Mouse (Mus musculus): ENCODE results near the gene Hipk3.
A peak's percentile ranks its signal among the peaks of the same experiment; 100 is the strongest.

Hipk3 gene

DNA sequence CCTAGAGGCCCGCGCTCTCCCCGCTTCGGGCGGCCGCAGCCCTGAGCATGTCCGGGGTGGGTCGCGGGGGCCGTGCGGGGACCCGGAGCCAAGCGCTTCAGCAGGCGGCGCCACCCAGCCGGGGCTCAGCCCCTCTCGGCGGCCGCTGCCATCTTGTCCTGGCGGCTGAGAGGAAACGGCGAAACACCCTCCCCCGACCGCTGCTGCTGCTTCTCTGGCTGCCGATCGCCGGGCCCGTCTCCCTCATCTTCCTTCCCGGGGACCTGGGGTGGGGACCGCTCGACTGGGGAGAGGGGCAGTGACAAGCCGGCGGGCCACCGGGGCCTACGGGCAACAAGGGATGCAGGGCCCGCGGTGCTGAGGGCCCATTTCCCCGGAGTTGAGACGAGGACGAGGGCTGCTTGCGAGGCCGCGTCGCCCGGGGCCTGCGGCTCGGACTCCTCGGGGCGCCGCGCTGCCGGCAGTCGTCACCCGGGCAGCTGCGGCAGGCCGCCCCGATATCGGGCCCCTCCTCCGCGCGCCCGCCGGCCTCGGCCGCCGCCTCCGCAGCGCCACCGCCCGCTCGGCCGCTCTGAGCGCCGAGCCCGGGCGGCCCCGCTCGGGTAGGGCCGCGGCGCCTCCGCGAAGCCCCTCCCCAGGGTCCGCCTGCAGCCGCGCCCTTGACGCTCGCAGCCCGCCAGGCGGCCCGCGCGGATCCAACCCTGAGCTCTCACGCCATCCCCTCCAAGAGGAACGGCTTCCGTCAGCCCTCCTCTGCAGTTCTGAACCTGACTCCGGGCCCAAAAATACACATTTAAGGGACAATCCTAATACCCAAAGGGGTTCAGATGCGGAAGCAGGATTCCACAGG is at the start of gene Hipk3:
Gene Hipk3, minus strand, starts transcription at position 496 of the 850 bp plus-strand sequence.
- DNase-seq (ENCODE audit: low spot score) = peak; percentile 83

DNA sequence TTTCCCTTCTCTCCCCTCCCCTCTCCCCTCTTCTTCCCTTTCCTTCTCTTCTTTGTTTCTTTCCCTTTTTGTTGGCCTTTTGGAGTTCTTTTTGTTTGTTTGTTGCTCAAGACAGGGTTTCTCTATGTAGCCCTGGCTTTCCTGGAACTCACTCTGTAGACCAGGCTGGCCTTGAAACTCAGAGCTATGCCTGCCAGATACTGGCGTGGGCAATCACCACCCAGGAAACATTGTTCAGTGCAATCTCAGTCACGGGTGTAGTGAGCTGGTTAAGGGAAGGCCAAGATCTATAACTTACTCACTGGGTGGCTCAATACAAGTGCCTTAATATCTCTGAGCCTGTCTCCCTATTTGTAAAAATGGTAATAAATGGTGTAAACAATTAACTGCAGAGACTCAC is 46.0 kb upstream of the Hipk3 start:
- no peak for DNase-seq (ENCODE audit: low spot score)

DNA sequence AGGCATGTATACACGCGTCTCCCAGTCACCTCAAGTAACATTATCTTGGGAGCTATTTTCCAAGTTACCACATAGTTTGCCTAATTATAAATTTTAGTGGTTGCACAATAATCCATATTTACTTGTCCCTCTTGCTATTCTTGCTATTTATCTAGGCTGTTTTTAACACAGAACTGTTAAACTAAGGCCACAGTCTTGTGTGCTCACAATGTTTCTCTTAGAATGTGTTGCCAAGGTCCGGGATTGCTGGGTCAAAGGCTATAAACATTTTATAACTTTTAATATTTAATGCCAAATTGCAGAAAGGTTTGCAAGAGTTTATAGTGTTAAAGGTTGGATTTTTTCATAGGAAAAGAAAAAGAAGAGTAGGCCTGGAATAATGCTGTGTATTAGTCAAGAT is 40.5 kb upstream of the Hipk3 start:
- DNase-seq (ENCODE audit: low spot score) = no peak

DNA sequence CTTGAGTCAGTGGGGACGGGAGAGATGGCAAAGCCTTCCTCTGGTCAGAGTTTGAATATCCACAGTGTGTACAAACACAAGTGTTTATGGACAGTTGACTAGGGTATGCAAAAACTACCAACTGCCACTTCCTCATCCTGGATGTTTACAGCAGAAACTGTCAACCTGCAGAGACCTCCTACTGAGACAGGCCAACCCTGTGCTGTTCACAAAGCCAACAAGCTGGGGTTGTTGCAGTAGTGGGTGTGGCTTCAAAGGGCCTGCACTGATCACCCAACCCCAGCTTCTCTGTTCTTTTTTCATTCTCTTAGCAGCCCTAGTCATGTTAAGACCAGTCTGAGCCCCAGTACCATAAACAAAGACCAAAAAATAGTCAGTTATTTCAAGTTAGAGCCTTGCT is 38.3 kb upstream of the Hipk3 start:
- DNase-seq (ENCODE audit: low spot score) = no peak

DNA sequence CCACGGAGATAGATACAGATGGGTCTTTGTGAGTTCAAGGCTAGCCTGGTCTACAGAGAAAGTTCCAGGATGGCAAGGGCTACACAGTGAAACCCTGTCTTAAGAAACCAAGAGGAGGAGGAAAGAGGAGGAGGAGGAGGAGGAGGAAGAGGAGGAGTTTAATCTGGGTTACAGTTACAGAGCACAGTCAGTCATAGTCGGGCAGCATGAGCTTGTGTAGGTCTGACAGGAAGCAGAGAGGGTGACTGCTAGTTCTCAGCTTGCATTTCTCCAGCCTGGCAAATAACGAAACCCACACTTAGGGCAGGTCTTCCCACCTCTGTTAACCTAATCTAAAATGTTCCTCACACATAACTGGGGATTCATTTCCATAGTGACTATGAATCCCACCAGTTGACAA is 32.3 kb upstream of the Hipk3 start:
- no peak for DNase-seq (ENCODE audit: low spot score)

DNA sequence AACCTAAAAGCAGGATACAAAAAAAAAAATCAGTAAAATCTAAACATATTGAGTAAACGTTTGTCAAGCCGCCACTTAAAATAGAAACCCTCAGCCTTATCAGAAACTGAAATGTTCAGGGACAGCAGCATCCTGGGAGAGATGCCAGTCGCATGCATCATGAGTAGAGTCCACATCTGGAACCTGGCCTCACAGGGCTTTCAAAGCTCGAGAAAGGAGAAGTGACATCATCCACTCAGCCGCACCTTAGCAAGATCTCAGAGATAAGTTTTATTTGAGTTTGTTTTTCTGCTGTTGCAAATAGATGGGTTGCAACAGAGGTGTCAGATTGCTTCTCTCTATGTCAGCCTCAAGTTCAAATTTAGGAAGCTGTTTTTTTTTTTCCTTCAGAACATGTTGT is 31.3 kb upstream of the Hipk3 start:
- DNase-seq (ENCODE audit: low spot score) = no peak

DNA sequence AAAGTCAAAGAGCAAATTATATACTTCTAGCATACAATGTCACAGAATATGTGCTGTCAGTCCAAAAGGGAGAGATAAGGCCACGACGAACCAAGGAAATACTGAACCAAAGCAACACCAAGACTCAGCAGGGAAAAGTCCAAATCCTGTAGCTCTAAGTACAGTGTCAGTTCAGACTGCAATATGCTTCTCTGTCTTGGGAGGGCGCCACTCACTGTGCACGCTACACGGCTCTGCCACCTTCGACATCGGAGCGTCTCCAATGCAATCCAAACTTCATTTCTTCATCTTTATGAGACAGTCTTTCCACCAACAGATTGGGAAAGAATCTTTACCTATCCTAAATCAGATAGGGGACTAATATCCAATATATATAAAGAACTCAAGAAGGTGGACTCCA is 17.4 kb upstream of the Hipk3 start:
- DNase-seq (ENCODE audit: low spot score) = no peak

- DNase-seq (ENCODE audit: low spot score) = no peak
Observed at GRCm38 (mm10) chr2:104502388-104502787, 8.1 kb upstream of the Hipk3 start.

DNA sequence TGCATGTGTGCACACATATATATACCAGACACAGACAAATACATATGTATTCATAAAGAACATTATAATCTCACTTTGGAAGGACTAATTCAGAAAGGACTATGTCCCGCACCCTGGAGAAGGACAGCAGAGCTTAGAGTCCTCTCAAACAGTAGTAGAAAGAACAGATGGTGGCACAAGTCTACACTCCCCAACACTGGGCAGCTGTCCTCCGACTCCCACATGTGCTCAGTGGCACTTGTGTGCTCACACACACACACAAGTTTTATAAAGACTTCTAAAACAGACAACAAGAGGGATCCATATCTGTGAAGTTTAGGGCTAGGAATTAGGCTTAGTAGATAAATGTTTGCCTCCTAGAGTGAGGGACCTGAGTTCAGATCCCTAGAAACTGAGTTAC is 6.8 kb upstream of the Hipk3 start:
- no peak for DNase-seq (ENCODE audit: low spot score)

DNA sequence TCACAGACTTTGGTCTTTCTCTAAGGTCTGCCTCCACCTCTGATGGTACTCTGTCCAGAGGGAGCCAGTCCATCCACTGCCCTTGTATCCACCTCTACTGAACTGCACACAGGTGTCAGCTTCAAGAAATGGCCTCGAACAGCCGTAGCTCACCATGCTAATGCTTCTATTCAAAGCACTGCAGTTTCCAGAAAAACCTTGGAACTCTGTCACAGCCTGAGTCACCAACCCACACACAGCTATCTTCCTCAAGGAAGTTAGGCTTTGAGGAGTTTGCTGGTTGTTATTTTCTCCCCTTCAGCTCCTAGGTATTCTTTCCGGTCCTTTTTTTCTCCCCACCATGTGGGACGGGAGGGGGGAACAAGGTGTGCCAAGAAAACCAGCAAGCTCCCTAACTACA is 3.5 kb upstream of the Hipk3 start:
- DNase-seq (ENCODE audit: low spot score) = no peak

DNA sequence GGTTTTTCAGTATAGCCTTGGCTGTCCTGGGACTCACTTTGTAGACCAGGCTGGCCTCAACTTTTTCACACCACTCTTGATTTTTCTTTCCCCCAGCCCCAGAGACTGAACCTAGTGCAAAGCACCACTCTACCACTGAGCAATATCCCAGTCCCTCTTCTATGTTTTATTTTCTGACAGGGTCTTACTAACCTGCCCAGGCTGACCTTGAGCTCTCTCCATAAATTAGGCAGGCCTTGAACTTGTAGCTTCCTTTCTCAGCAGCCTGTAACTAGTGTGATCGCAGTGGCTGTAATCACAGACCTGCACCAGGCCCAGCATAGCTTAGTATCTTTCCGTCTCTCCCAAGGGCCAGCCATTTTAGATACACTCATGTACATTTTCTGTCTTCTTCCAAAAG is 3.0 kb upstream of the Hipk3 start:
- no peak for DNase-seq (ENCODE audit: low spot score)

GRCm38 (mm10) chr2:104496206-104496605 is 2.0 kb upstream of the Hipk3 start:
- no peak for DNase-seq (ENCODE audit: low spot score)

DNA sequence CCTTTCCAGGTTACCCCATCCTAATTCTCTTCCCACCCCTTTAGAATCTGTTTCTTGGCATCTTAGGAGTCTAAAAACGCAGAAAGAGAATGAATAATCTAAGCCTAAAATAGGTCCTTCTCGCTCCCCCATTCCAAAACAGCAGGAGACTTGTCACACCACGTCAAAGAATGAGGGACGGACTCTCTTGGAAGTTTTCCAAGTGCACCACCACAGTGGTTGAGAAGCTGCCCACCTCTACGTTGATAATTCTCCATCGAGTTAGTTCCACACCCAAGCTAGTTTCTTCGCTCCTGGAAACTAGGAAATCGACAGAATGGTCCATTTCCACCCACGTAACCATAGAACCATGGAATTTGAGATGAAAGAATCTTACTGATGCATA is 547 bp upstream of the Hipk3 start:
- no peak for DNase-seq (ENCODE audit: low spot score)

DNA sequence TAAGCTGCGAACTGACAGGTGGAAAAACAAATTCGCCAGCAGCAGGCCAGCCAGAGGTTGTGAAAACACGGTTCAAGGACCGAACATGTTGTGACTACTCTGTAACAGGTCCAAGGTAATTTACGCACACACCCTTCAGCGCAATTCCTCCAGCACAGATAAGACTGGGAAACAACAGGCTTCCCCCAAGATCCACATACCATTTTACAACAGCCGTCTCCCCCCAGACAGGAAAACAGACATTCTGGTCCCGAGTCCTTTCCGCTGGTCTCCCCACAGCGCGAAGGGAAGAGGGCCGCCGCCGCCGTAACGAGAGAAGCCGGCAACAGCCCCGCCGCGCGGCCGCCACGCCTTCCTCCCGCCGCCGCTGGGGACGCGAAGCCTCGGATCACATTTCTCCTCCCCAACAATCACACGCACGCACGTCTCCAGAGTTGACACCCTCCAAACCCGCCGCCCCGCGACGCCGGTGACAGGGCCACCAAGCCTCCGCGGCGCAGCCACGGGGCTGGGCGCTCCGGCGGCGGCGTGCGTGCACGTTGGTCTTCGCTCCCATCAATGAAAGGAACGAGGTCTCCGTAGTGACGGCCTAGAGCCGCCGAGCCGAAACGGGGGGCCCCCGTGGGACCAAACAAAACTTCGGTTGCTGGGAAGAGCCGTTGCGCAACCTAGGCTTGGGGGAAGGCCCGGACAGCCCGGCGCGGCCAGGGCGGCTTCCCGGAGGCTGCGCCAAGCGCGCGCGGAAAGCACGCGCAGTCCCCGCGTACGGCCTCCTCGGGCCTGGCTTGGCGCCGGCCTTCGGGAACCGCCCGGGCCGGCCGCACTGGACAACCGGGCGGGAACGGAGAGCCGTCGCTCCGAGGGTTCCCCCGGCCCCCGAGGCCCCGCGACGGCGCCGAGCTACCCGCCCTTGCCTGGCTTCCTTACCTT is 960 bp downstream of the Hipk3 start:
- peak; percentile 86 for DNase-seq (ENCODE audit: low spot score)

GRCm38 (mm10) chr2:104491221-104491795 is 2.9 kb downstream of the Hipk3 start:
- DNase-seq (ENCODE audit: low spot score) = peak; percentile 22

DNA sequence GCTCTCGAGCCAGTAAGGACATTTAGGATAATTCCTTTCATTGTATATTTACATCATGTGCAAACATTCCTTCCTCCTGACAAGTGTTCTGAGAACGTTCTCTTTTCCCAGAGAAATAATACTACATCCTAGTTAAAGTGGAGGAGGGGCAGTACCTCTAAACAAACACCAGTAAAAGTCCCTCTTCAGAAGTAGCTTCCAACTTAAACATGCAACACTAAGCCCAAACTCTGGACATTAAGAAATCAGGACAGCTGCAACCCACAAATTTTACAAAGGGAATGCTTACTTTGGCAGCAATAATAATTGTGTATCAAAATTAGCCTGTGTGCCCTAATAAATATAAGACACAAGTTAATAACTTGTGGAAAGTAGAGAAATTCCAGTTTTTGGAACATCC is 3.5 kb downstream of the Hipk3 start:
- no peak for DNase-seq (ENCODE audit: low spot score)

DNA sequence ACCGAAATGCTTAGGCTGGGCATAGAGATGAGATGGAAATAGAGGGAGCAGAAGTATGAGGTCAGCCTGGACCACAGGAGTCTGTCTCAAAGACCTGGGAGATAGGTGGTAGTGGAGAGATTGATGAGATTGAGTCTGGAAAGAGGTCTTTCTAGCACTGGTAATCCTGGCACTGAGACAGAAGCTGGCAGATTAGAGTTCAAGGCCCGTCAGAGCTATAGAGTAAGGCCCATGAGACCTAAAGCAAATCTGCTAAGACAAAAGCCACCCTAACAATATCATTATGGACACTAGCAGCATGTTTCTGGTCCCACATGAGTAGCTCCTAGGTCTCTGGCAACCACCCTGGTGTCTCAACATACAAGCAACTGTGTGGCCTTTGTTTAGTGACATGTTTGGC is 4.4 kb downstream of the Hipk3 start:
- no peak for DNase-seq (ENCODE audit: low spot score)

- DNase-seq (ENCODE audit: low spot score) = peak; percentile 11
Observed at GRCm38 (mm10) chr2:104484438-104484837, 9.8 kb downstream of the Hipk3 start.

GRCm38 (mm10) chr2:104482156-104482555 is 12.1 kb downstream of the Hipk3 start:
- DNase-seq (ENCODE audit: low spot score) = no peak

DNA sequence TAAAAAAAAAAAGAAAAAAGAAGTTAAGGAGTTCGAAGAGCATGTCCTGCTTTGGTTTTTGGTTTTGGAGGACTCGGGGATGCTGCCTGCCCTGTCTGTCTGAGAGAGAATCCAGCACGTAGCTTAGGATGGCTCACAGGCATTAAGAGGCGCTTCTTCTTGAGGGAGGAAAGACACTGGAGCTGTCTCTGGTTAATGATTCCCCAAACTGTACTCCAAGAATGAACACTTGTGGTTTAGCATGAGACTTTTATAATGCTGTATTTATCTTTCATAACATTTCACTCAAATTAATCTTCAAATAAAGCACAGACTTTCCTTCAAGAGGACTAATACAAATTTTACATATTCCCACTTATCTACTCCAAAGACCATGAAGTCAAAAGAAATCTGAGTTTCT is 15.2 kb downstream of the Hipk3 start:
- DNase-seq (ENCODE audit: low spot score) = no peak

- no peak for DNase-seq (ENCODE audit: low spot score)
Observed at GRCm38 (mm10) chr2:104477398-104478015, 16.7 kb downstream of the Hipk3 start.

DNA sequence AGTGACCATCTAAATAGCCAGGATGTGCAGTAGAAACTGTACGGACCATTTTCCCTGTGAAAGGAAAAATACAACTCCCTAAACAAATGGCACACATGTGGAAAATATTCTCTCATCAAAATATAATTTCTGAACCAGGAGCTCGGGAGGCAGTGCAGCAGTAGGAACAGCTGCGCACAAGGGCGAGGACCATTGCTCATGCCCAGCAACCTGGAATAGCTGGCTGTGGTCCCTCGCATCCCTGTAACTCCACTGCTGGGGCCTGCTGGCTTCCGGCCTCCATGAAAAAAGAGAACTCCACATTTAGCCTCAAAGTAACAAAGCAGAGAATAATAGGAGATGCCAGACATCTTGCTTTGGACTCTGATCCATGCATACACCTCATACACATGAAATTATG is 22.2 kb downstream of the Hipk3 start:
- no peak for DNase-seq (ENCODE audit: low spot score)
